Mouse (Mus musculus): ENCODE measurements around the gene Suv39h2. TPM values are rescaled to one million over a fixed set of nuclear protein-coding genes. Genes with fewer than 3 reads are reported as not detected.

Suv39h2 gene
- total and polyA plus RNA-seq, 3 experiments, result 9.6 to 17.3 (median 11.4) TPM

DNA sequence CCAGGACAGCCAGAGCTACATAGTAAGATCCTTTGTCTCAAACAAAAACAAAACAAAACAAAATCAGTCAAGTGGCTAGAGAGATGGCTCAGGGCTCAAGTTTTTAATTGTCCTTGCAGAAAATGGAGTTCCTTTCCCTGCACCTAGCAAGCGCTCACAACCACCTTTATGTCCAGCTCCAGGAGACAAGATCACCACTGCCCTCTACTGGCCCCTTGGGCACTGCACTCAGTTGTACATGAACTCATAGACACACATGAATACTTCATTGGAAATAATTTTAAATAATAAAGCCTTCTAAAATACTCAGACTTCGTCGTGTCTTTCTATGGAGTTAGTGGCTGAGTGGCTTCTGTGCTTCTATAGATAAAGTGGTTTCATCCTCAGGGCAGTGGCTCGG, 60.6 kb downstream of the Suv39h2 start:
- Histone ChIP-seq H3K79me2 (replicated peaks; ENCODE audit: control insufficient read depth, extremely low read depth, insufficient read depth, poor library complexity, severe bottlenecking) (no peaks in the 10 kb centered on the region), H3K4me1 (ENCODE audit: control insufficient read depth in 1 of 2, insufficient read depth in 2 of 2) (peaks cover 2 to 6% of the 10 kb centered on the region in 2 experiments; a peak in 3 of 4 replicates), H3K36me3 (replicated peaks in 1 of 2; ENCODE audit: control insufficient read depth in 1 of 2, insufficient read depth in 1 of 2, low read length in 1 of 2) (no peaks in the 10 kb centered on the region), H3K4me2 (ENCODE audit: insufficient read depth, low read depth, poor library complexity, severe bottlenecking) (no peak overlapping the region), H3K4me3 (replicated peaks in 1 of 3; ENCODE audit: low read depth in 2 of 3, low read length in 2 of 3, poor library complexity in 1 of 3) (no peak overlapping the region), H3K9me3 (replicated peaks; ENCODE audit: low read length) (peaks cover 4% of the 10 kb centered on the region), H3K9ac (ENCODE audit: insufficient read depth, low read depth) (no peak overlapping the region), H3K27me3 (replicated peaks) (peaks cover 9% of the 10 kb centered on the region), H3K27ac (ENCODE audit: insufficient read depth, low read depth) (no peak overlapping the region)
- dilution Hi-C loops (cut with MboI; ENCODE audit: extremely low pct_ligation_motif_present, extremely low pct_unique_long_range_greater_than_20kb, low sequenced_read_pairs), result no loop called here
- in situ Hi-C loops (cut with MboI; ENCODE audit: low pct_ligation_motif_present, low pct_unique_long_range_greater_than_20kb, low sequenced_read_pairs), result loop anchor here (10.0 kb wide), 1 partner anchor 69 kb away; no protein-coding TSS in a partner anchor
- peak; percentile 71 for DNase-seq (ENCODE audit: extremely low read depth)
- TF ChIP-seq NELFE (IDR thresholded peaks at IDR 0.05; ENCODE audit: low read depth, low read length), result no peak
- TF ChIP-seq RAD21 (IDR thresholded peaks at IDR 0.05; ENCODE audit: low read depth, low read length), result peak; percentile 75
- no peak for TF ChIP-seq CHD1 (IDR thresholded peaks at IDR 0.05; ENCODE audit: low read depth, low read length)
- TF ChIP-seq JUND (conservative IDR thresholded peaks at IDR 0.05; ENCODE audit: low read depth, low read length), result 0 out of 2 replicates have a peak, but pooled peaks have one; percentile 11
- peak; percentile 65 for TF ChIP-seq SMC3 (IDR thresholded peaks at IDR 0.05; ENCODE audit: low read depth, low read length)
- TF ChIP-seq MYC (IDR thresholded peaks at IDR 0.05; ENCODE audit: low read depth, low read length), result 0 out of 2 replicates have a peak, but pooled peaks have one; percentile 15
- TF ChIP-seq SIN3A (IDR thresholded peaks at IDR 0.05; ENCODE audit: low read length), result no peak
- TF ChIP-seq CTCF (conservative IDR thresholded peaks at IDR 0.05 in 1 of 2, IDR thresholded peaks at IDR 0.05 in 1 of 2; ENCODE audit: low read depth in 2 of 2, low read length in 2 of 2), result peak; percentile 77 to 81
- TF ChIP-seq TCF12 (IDR thresholded peaks at IDR 0.05; ENCODE audit: low read depth, low read length), result 0 out of 2 replicates have a peak, but pooled peaks have one; percentile 19
- TF ChIP-seq MAFK (IDR thresholded peaks at IDR 0.05; ENCODE audit: insufficient replicate concordance, low read length), result no peak
- no peak for TF ChIP-seq ZC3H11A (IDR thresholded peaks at IDR 0.05; ENCODE audit: low read depth, low read length)
- no peak for TF ChIP-seq IRF4 (IDR thresholded peaks at IDR 0.05; ENCODE audit: low read depth, low read length)

GRCm38 (mm10) chr2:3407756-3408155, 67.1 kb downstream of the Suv39h2 start:
- Histone ChIP-seq H3K9ac (ENCODE audit: insufficient read depth, low read depth) (no peak overlapping the region), H3K9me3 (replicated peaks; ENCODE audit: low read length) (no peaks in the 10 kb centered on the region), H3K79me2 (replicated peaks; ENCODE audit: control insufficient read depth, extremely low read depth, insufficient read depth, poor library complexity, severe bottlenecking) (no peaks in the 10 kb centered on the region), H3K27me3 (replicated peaks) (no peaks in the 10 kb centered on the region), H3K36me3 (replicated peaks in 1 of 2; ENCODE audit: control insufficient read depth in 1 of 2, insufficient read depth in 1 of 2, low read length in 1 of 2) (no peaks in the 10 kb centered on the region), H3K4me1 (ENCODE audit: control insufficient read depth in 1 of 2, insufficient read depth in 2 of 2) (no peaks in the 10 kb centered on the region), H3K27ac (ENCODE audit: insufficient read depth, low read depth) (no peak overlapping the region), H3K4me2 (ENCODE audit: insufficient read depth, low read depth, poor library complexity, severe bottlenecking) (no peak overlapping the region), H3K4me3 (replicated peaks in 1 of 3; ENCODE audit: low read depth in 2 of 3, low read length in 2 of 3, poor library complexity in 1 of 3) (no peak overlapping the region)
- dilution Hi-C loops (cut with MboI; ENCODE audit: extremely low pct_ligation_motif_present, extremely low pct_unique_long_range_greater_than_20kb, low sequenced_read_pairs) (no loop called here), in situ Hi-C loops (cut with MboI; ENCODE audit: low pct_ligation_motif_present, low pct_unique_long_range_greater_than_20kb, low sequenced_read_pairs) (no loop called here)
- no peak for DNase-seq (ENCODE audit: extremely low read depth)
- no peak for TF ChIP-seq EP300 (IDR thresholded peaks at IDR 0.05; ENCODE audit: low read length)
- TF ChIP-seq CTCF (conservative IDR thresholded peaks at IDR 0.05 in 1 of 2, IDR thresholded peaks at IDR 0.05 in 1 of 2; ENCODE audit: low read depth in 2 of 2, low read length in 2 of 2), result no peak
- no peak for TF ChIP-seq BHLHE40 (IDR thresholded peaks at IDR 0.05; ENCODE audit: low read depth, low read length)
- no peak for TF ChIP-seq USF1 (IDR thresholded peaks at IDR 0.05; ENCODE audit: low read depth, low read length)
- TF ChIP-seq POLR2AphosphoS2 (IDR thresholded peaks at IDR 0.05; ENCODE audit: low read depth, low read length), result no peak
- TF ChIP-seq GABPA (IDR thresholded peaks at IDR 0.05; ENCODE audit: insufficient replicate concordance, low read depth, low read length), result no peak
- TF ChIP-seq SMC3 (IDR thresholded peaks at IDR 0.05; ENCODE audit: low read depth, low read length), result no peak
- TF ChIP-seq MAZ (IDR thresholded peaks at IDR 0.05; ENCODE audit: low read depth, low read length), result no peak
- TF ChIP-seq SIN3A (IDR thresholded peaks at IDR 0.05; ENCODE audit: low read length), result no peak
- TF ChIP-seq JUND (conservative IDR thresholded peaks at IDR 0.05; ENCODE audit: low read depth, low read length), result no peak
- TF ChIP-seq E2F4 (IDR thresholded peaks at IDR 0.05; ENCODE audit: insufficient replicate concordance, low read depth, low read length), result no peak

All from CH12.LX (cell line).